Mouse (Mus musculus) inflammation-experienced regulatory T-cells, adult 6 months (primary cell): ENCODE data around the gene Kcnj13. TPM values are rescaled to one million over a fixed set of nuclear protein-coding genes. Genes with fewer than 3 reads are reported as not detected.

Experiments used
- ATAC-seq: one replicate; pipeline ENCODE4 v1.8.0; 2017
- polyA plus RNA-seq, 3 experiments: library from polyadenylated mRNA; unstranded; fragments of 100-300 nt; shearing (Covaris generic); gene quantifications; one replicate each; pipeline ENCODE4 v1.2.1; 2017

The Kcnj13 gene
- 1 to 10 TPM in 2 of 3 experiments, not detected in 1; 1.1 to 1.8 TPM for polyA plus RNA-seq

- ATAC-seq: no peak
Observed at GRCm38 (mm10) chr1:87394594-87394993, at the start of gene Kcnj13. Kcnj13 (minus strand) TSS chr1:87394729.

DNA sequence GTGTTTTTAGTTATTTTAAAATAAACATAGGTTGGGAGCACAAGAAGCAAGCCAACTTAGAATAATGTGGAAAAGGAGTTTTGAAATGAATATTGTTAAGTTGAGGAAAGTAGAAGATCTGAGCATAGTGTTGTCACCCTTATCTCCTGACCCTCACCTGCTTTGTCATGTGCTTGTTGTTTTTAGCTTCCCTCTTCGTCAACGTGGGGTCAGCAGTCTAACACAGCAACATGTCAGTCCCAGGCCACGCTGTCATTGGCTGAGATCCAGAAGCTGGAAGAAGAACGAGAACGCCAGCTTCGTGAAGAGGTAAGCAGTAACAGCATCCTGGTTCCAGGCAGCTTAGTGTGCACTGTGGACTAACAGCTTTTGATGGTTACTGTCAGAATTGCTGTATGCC is 42.1 kb upstream of the Kcnj13 start:
- ATAC-seq: no peak

DNA sequence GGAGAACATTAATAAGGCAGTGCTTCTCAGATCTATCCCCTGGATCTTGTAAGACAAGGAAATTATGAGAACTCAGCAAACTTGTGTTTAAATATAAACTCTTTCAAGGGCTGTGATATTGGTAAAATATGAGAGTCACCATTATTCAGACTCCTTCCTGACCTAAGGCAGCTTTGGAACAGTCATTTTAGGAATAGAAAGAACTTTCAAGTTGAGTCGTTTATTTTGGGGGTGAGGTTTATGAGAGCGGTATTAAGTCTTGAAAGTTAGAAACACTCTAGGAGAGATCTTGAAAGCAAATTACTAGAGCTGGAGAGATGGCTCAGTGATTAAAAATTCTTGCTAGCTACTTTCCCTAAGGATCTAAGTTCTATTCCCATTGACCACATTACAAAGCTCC is 40.6 kb upstream of the Kcnj13 start:
- no peak for ATAC-seq

DNA sequence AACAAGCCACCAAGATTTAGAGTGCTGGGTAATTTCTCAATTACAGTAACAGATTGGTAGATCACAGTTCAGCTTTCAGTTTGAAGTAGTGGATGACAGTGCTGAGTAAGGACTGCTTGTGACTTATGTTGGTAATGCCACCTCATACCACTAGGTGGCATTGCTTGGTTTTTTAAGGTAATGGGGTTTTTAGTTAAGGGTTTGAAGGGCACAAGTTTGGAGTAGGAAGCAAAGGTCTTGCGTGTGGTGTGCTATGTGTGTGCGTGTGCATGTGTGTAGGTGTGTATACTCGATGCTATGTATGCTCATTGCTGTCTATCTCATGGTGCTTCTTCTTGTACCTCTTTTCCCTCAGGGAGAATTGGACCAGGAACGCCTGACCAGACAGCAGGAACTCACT is 24.2 kb upstream of the Kcnj13 start:
- ATAC-seq: peak; percentile 46

GRCm38 (mm10) chr1:87409380-87409779 is 14.9 kb upstream of the Kcnj13 start:
- ATAC-seq: no peak

DNA sequence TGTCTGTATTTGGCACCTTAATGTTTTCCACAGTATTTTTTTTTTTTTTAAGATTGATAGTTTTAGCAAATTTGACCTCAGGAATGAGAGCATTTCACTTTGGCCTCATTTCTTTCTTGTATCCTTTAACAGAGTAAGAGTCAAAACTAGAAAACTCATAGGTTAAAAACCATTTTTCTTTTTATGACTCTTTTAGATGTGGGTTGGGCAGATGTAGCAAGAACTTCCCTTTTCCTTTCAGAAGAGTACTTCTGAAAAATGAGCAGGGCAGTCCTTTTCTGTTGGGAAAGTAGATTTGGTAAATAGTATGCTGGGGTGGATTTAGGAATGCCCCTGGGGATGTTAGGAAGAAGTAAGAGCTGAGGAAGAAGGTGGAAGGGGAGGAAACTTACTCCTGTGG is 11.5 kb upstream of the Kcnj13 start:
- no peak for ATAC-seq

- ATAC-seq: no peak
Observed at GRCm38 (mm10) chr1:87404710-87405109, 10.2 kb upstream of the Kcnj13 start.

GRCm38 (mm10) chr1:87396923-87397586 is 2.5 kb upstream of the Kcnj13 start:
- no peak for ATAC-seq

- ATAC-seq: no peak
Observed at GRCm38 (mm10) chr1:87393444-87394195, 909 bp downstream of the Kcnj13 start.

DNA sequence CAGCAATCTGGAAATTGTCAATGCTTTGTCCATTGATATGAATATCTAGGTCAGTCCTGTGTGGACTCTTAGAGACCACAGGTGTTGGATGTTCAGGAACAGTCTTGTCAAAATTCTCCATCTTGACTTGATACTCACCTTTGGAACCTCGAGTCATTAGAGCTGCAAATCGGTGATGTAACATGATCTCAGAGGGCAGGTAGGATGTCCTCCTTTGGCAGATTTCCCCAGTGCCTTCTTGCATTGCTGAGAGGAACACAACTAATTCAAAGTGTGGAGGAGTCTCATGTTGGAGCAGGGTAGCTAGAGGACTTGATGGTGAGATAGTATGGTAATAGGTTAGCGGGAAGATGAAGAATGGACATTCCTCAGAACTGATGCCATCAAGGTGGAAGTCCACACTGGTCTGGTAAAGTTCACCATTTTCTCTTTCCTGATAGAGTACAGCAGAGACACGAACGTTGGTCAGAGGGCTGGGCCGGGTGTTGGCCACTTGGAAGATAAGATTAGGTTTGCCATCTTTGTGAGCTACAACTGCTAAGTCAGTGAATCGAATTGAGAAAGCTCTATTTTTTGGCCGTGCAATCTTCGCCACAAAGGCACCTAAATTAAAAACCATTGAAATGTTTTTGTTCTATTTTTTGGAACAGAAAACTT is 8.0 kb downstream of the Kcnj13 start:
- no peak for ATAC-seq

DNA sequence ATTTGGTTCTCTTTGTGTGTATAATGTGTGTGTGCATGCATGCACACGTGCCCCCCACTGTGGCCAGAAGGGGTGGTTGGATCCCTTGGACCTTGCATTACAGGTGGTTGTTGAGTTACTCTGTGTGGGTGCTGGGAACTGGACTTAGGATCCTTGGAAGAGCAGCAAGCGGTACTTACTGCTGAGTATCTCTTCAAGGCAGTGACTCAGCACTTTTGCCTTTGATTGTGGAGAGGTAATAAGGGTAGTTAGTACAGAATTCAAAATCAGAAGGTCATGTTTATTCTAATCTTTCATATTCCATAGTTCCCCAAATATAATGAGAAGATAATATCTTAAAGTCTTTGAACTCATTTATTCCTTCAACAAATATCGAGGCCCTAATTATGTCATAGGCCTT is 13.4 kb downstream of the Kcnj13 start:
- ATAC-seq: no peak

- no peak for ATAC-seq
Observed at GRCm38 (mm10) chr1:87379919-87380318, 14.6 kb downstream of the Kcnj13 start.

GRCm38 (mm10) chr1:87378024-87378560 is 16.4 kb downstream of the Kcnj13 start:
- no peak for ATAC-seq

DNA sequence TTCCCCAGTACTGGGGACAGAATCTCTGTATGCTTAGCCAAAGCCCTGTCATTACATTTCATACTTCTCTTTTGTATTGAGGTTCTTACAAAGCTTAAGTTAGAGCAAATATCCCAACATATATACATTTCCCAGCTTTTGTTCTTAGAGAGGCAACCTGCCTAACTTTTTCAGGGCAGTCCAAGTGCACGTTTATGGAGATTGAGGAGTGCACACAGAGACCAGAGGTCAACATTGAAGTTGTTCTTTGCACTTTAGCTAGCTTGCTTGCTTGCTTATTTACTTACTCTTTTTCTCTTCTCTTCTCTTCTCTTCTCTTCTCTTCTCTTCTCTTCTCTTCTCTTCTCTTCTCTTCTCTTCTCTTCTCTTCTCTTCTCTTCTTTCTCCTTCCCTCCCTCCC is 34.3 kb downstream of the Kcnj13 start:
- ATAC-seq: no peak

- ATAC-seq: no peak
Observed at GRCm38 (mm10) chr1:87350576-87350975, 44.0 kb downstream of the Kcnj13 start.

Other genes starting within 250 kb of the Kcnj13 start
- gene Ecel1, start 238.2 kb downstream of the Kcnj13 start, polyA plus RNA-seq: under 1 TPM in 2 of 3 experiments, not detected in 1; 0.77 to 0.88 TPM
- not detected for gene Prss56, start 211.4 kb downstream of the Kcnj13 start, polyA plus RNA-seq
- not detected for gene Chrnd, start 204.1 kb downstream of the Kcnj13 start, polyA plus RNA-seq
- under 1 TPM in 1 of 3 experiments, not detected in 2; 0.39 TPM for gene Chrng, start 190.1 kb downstream of the Kcnj13 start, polyA plus RNA-seq
- 100 to 1,000 TPM in 2 of 3 experiments, 10 to 100 TPM in 1; 95.8 to 185 (median 116) TPM for gene Eif4e2, start 180.8 kb downstream of the Kcnj13 start, polyA plus RNA-seq
- not detected for gene Efhd1, start 130.4 kb downstream of the Kcnj13 start, polyA plus RNA-seq
- 10 to 100 TPM; 44.7 to 78.2 (median 51.4) TPM for gene Gigyf2, start 67.7 kb downstream of the Kcnj13 start, polyA plus RNA-seq
- not detected for gene Snorc, start 75.5 kb upstream of the Kcnj13 start, polyA plus RNA-seq
- not detected for gene Neu2, start 115.2 kb upstream of the Kcnj13 start, polyA plus RNA-seq
- gene Ngef, start 179.1 kb upstream of the Kcnj13 start, polyA plus RNA-seq: not detected
- gene Inpp5d, start 225.6 kb upstream of the Kcnj13 start, polyA plus RNA-seq: 100 to 1,000 TPM; 124 to 158 (median 135) TPM